Comparison of ENCODE assay signal across 8 mouse cellular contexts in the genomic region with DNA sequence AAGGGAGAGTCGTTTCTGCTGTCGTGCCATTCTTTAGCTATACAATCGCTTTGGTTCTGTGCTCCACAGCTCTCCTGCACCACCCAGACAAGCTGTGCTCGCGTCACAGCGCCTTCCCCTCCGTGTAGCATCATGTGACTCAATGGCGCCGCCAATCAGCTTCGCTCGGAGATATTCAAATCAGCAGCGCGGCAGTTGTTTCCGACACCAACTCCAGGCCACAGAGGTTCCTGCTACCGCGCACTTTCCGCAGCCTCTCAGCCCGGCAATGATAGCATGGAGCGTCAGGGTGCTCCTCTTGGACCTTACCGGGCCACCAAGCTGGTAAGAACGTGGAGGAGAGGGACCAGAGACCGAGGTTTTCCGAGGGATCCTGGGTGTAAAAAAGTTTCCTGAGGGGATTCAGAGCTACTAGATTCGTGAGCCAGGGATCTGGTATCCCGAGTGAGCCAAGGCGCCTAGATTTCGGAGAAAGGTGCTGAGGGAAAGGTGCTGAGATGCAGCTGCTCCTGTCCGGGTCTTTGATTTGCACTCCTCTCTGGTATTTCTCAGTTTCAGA. TPM values are rescaled to one million over a fixed set of nuclear protein-coding genes. Genes with fewer than 3 reads are reported as not detected.
A peak's percentile ranks its signal among the peaks of the same experiment; 100 is the strongest.
DNase-seq lines count a peak whose midpoint lies in the region; ATAC-seq and TF ChIP-seq lines count a peak whose summit lies in the region.

A gene (plus strand): TSS at position 191 of the 559 bp plus-strand sequence.

- peak; percentile 100 for ATAC-seq in common myeloid progenitor, adult 5-6 weeks (replicated peaks; ENCODE audit: low read depth, poor library complexity, severe bottlenecking)
- peak; percentile 100 for ATAC-seq in hindbrain, postnatal 0 days
- peak; percentile 97 for ATAC-seq in megakaryocyte, adult 5-6 weeks (ENCODE audit: poor library complexity, severe bottlenecking)

- H3K9ac ChIP-seq in hindbrain, postnatal 0 days (replicated peaks; ENCODE audit: low read length): peak within 1 kb of the TSS; percentile 45

- no peaks in the 10 kb centered on the region for H3K9me3 ChIP-seq in hindbrain, postnatal 0 days (ENCODE audit: low read length)

- H3K4me3 ChIP-seq in gastrocnemius, adult 2 months: peak within 1 kb of the TSS; percentile 77
- peak within 1 kb of the TSS; percentile 56 for H3K4me3 ChIP-seq in hindbrain, postnatal 0 days (ENCODE audit: low read length)
- peak within 1 kb of the TSS; percentile 63 for H3K4me3 ChIP-seq in left cerebral cortex, adult 2 months

- H3K4me1 ChIP-seq in hindbrain, postnatal 0 days (ENCODE audit: insufficient read depth, low read length): no peaks in the 10 kb centered on the region

- peak; percentile 96 for DNase-seq in ZHBTc4 (ENCODE audit: low read depth, low spot score)
- peak; percentile 91 for DNase-seq in gastrocnemius, adult 2 months
- peak; percentile 96 for DNase-seq in hindbrain, postnatal 0 days (ENCODE audit: low spot score)
- DNase-seq in left cerebral cortex, adult 2 months (ENCODE audit: extremely low spot score in 1 of 2, low spot score in 2 of 2): peak; percentile 87 to 88
- DNase-seq in right cerebral cortex, adult 2 months (ENCODE audit: low spot score in 2 of 2): peak; percentile 92 to 93
- DNase-seq in urinary bladder, postnatal 14 days (ENCODE audit: low spot score): peak; percentile 92

- no peaks in the 10 kb centered on the region for H3K36me3 ChIP-seq in hindbrain, postnatal 0 days (ENCODE audit: insufficient read depth, low read length)

- H3K27ac ChIP-seq in gastrocnemius, adult 2 months: peak within 1 kb of the TSS; percentile 80
- H3K27ac ChIP-seq in hindbrain, postnatal 0 days: no peak within 1 kb of the TSS
- H3K27ac ChIP-seq in left cerebral cortex, adult 2 months: peak within 1 kb of the TSS; percentile 85

- under 1% methylated on average over 28 of the region's 28 CpGs for WGBS in hindbrain, postnatal 0 days

- intact Hi-C loops in gastrocnemius, adult 2 months (cut with DNase I): no loop called here
- intact Hi-C loops in left cerebral cortex, adult 2 months (cut with DNase I): no loop called here

- peak within 1 kb of the TSS; percentile 84 for H3K4me2 ChIP-seq in hindbrain, postnatal 0 days (ENCODE audit: low read depth, low read length)

- H3K27me3 ChIP-seq in hindbrain, postnatal 0 days (ENCODE audit: insufficient read depth, low read length): no peaks in the 10 kb centered on the region

- TF ChIP-seq CTCF in gastrocnemius, adult 2 months (IDR thresholded peaks at IDR 0.05): no peak
- TF ChIP-seq CTCF in hindbrain, postnatal 0 days (IDR thresholded peaks at IDR 0.05; ENCODE audit: low read depth): no peak
- no peak for TF ChIP-seq CTCF in left cerebral cortex, adult 2 months (IDR thresholded peaks at IDR 0.05)

RNA-seq across cellular contexts. Expression of the gene that starts here (rescaled TPM):
- 18.8 and 29.0 TPM in 2 replicates for total RNA-seq in common myeloid progenitor, adult 5-6 weeks (2017)
- total RNA-seq in gastrocnemius, adult 2 months (2021): not detected
- total RNA-seq in hindbrain, postnatal 0 days (2014; rRNA removed): 2.8 TPM in 2 replicates
- polyA plus RNA-seq in hindbrain, postnatal 0 days (2015; fragmentation: Nextera tagmentation; extraction: Ambion mirVana): 2.4 and 3.6 TPM in 2 replicates
- total RNA-seq in left cerebral cortex, adult 2 months (2021): not detected
- total RNA-seq in megakaryocyte, adult 5-6 weeks (2015): 51.9 and 63.5 TPM in 2 replicates
- 48.8 and 51.8 TPM in 2 replicates for total RNA-seq in megakaryocyte, adult 5-6 weeks (2017)

Comparison
In these comparisons a context has a peak if more than half of its experiments do, and no peak if none do; other contexts are left out.
1. Peak in DNase-seq, H3K4me3 ChIP-seq and H3K27ac ChIP-seq in gastrocnemius, adult 2 months; RNA of the gene not detected or under 1 TPM.
2. Peak in DNase-seq, H3K4me3 ChIP-seq and H3K27ac ChIP-seq in left cerebral cortex, adult 2 months; RNA of the gene not detected or under 1 TPM.